Mouse (Mus musculus): ENCODE measurements around the gene Gm10160. TPM values are rescaled to one million over a fixed set of nuclear protein-coding genes. Genes with fewer than 3 reads are reported as not detected.

The Gm10160 gene
- polyA plus RNA-seq, 1 experiment from 2014 or later = not detected

DNA sequence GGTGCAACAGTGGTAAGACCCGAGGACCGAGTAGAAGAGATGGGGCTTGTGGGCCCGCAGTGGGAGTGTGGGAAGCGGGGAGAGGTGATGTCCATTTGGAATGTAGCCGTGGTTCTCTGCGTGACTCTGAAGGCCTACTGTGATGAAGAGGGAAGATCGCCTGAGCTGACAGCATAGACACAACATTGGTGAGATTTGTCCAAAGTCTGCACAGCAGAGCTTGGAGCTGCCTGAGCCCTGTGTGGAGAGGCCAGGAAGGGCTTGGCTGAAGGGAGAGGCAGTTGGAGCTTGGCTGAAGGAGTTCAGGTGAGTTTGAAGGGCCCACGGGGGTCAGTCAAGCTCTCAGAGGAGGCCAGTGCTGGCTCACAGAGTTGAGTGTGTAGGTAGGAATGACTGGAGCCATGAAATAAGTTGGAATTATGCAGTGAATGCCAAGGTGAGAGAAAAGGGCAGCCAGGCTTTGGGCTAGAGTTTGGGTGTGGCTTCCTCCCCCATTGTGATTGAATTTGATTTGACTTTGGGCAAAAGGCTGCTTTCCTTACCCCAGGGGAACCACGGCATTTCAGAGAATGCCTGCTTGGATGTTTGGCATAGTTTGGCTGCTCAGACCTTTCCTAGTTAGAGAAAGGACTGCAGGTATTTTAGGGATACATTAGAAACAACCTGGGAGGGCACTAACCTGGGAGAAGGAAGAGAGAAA is 11.8 kb upstream of the Gm10160 start:
- no peak overlapping the region for H3K9ac ChIP-seq (replicated peaks)
- ATAC-seq (ENCODE audit: low FRiP score, low read depth) = no peak
- H3K4me1 ChIP-seq = no peaks in the 10 kb centered on the region
- H3K4me2 ChIP-seq (replicated peaks) = no peak overlapping the region
- 92% methylated on average over 9 of the region's 9 CpGs for WGBS
- no peak overlapping the region for H3K4me3 ChIP-seq
- no peaks in the 10 kb centered on the region for H3K9me3 ChIP-seq
- no peaks in the 10 kb centered on the region for H3K27me3 ChIP-seq
- H3K27ac ChIP-seq (replicated peaks) = no peak overlapping the region
- H3K36me3 ChIP-seq = no peaks in the 10 kb centered on the region

DNA sequence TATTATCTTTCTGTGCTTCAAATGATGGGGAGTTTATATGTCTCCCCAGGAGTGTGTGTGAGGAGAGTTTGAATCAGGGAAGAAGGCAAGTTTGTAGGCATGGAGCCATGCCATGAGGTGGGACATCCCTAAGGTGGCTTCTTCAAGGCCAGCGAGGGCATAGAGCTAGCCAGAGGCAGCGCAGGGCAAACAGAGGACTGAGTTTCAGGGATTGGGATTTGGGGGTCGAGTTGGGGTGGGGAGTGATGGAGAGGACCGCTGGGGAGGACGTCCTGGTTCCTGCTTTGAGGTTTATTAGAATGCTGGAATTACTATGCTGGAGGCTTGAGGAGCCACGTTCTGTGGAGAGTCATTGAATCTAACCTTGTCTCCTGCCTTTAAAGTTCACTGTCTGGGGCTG is 10.3 kb upstream of the Gm10160 start:
- no peak overlapping the region for H3K27ac ChIP-seq (replicated peaks)
- no peaks in the 10 kb centered on the region for H3K9me3 ChIP-seq
- no peaks in the 10 kb centered on the region for H3K4me1 ChIP-seq
- no peak overlapping the region for H3K4me2 ChIP-seq (replicated peaks)
- no peak for ATAC-seq (ENCODE audit: low FRiP score, low read depth)
- WGBS = 94% methylated on average over 6 of the region's 6 CpGs
- H3K9ac ChIP-seq (replicated peaks) = no peak overlapping the region
- H3K36me3 ChIP-seq = no peaks in the 10 kb centered on the region
- no peak overlapping the region for H3K4me3 ChIP-seq
- 0 out of 2 replicates have a peak, but pooled peaks cover 10% of the 10 kb centered on the region for H3K27me3 ChIP-seq

DNA sequence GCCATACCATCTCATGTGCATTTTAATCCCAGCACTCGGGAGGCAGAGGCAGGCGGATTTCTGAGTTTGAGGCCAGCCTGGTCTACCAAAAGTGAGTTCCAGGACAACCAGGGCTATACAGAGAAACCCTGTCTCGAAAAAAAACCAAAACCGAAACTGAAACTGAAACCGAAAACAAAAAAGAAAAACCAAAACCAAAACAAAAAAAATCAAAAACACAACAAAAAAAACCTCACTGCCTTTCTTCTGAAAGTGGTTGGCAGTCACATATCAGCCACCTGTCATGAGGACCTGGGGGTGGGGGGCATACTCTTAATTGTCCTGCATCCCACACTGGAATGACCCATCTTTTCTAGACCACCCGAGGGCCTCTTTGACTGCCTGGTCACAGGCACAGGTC is 9.0 kb upstream of the Gm10160 start:
- no peaks in the 10 kb centered on the region for H3K9me3 ChIP-seq
- H3K27ac ChIP-seq (replicated peaks) = no peak overlapping the region
- no peaks in the 10 kb centered on the region for H3K36me3 ChIP-seq
- 91% methylated on average over 6 of the region's 6 CpGs for WGBS
- no peak overlapping the region for H3K4me2 ChIP-seq (replicated peaks)
- no peak for ATAC-seq (ENCODE audit: low FRiP score, low read depth)
- no peak overlapping the region for H3K4me3 ChIP-seq
- H3K27me3 ChIP-seq = peaks cover 24% of the 10 kb centered on the region; the same call in 1 of the 2 replicates
- H3K9ac ChIP-seq (replicated peaks) = no peak overlapping the region
- peaks cover 1% of the 10 kb centered on the region; the same call in 1 of the 2 replicates for H3K4me1 ChIP-seq

DNA sequence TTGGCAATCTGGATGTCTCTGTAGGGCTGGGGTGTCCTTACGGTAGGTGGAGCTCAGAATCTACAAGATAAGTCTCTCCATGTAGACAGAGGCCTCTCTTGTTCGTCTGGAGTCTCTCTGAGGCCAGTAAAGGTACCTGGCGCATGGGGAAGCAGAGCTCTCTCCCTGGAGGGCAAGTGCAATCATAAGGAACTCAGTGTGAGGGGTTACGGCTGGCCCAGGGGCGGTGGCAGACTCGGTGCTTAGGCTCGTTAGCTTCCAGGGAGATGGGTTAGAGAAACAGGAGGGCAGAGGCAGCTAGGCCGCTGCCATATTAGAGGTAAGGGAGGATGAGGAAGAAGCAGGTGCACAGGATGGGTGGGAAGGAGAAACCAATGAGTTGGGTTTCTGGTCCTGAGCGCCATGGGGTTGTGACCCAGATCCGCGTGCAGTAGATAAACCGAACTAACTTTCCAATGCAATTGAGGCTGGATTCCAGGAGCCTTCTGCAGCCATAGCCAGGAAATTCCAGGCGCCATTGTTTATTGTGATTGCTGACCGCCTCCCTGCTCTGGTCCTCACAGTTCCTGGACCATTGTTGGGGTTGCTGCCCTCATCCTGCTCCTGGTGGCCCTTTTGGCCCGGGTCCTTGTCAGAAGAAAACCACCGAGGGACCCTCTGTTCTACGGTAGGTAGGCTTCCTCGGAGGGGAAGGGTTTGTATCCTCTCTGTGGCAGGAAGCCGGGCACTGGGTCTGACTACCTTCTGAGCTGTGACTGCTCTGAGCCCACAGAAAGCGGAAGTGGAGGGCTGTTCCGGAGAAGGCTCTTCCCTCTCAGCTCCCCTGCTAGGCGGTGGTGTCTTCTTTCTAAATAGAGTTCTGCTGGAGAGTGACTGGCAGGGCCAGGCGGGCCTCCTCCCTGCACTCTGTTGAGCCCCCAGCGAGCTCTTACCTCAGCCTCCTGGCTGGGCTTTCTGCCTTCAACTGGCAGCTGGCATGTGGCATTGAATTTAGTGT is 7.3 kb upstream of the Gm10160 start:
- no peak for ATAC-seq (ENCODE audit: low FRiP score, low read depth)
- 73% methylated on average over 24 of the region's 24 CpGs for WGBS
- H3K27ac ChIP-seq (replicated peaks) = no peak overlapping the region
- no peak overlapping the region for H3K4me2 ChIP-seq (replicated peaks)
- H3K9me3 ChIP-seq = no peaks in the 10 kb centered on the region
- H3K9ac ChIP-seq (replicated peaks) = no peak overlapping the region
- H3K36me3 ChIP-seq = no peaks in the 10 kb centered on the region
- H3K4me3 ChIP-seq = no peak overlapping the region
- peaks cover 41% of the 10 kb centered on the region for H3K27me3 ChIP-seq
- peaks cover 12% of the 10 kb centered on the region for H3K4me1 ChIP-seq

DNA sequence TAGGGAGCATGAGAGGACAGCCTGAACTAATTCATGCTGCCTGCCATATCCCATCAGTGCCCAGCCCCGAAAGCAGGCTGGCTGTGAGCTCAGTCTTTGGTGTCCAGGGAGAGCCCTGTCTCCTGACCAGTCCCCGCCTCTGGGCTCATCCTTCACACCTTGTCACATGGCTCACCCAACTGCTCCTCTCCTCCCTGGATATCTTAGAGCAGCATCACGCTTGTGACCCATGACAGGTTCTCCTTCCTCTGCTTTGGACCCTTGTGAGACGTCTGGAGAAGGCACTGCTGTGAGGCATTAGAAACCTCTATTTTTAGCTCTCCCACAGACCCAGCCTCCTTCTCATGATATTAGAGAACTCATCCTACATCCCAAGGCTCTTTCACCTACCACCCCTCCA is 6.3 kb upstream of the Gm10160 start:
- Histone ChIP-seq H3K9me3 (no peaks in the 10 kb centered on the region), H3K9ac (replicated peaks) (no peak overlapping the region), H3K36me3 (no peaks in the 10 kb centered on the region), H3K4me2 (replicated peaks) (no peak overlapping the region), H3K4me3 (no peak overlapping the region), H3K27me3 (peaks cover 50% of the 10 kb centered on the region), H3K4me1 (peaks cover 12% of the 10 kb centered on the region), H3K27ac (replicated peaks) (no peak overlapping the region)
- 75% methylated on average over 4 of the region's 4 CpGs for WGBS
- ATAC-seq (ENCODE audit: low FRiP score, low read depth) = no peak

DNA sequence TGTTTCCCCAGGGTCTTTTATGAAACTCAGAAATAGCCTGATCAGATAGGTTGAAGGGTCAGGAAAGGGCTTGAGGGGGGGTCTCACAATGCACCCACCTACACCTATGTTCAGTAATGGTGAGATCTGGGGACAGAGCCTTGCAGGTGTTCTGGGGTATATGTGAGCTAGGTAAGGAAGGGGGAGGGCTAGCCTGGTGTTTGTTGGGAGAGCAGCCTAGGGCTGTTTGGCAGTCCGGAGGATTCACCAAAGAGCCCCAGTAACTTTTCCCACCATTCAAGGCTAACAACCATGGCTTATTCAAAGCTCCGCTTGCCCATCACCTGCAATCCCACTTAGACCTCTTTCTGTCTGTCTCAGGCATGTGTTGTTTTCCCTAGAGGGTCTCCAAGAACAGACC is 5.9 kb upstream of the Gm10160 start:
- ATAC-seq (ENCODE audit: low FRiP score, low read depth) = no peak
- H3K4me1 ChIP-seq = peaks cover 12% of the 10 kb centered on the region
- H3K9ac ChIP-seq (replicated peaks) = no peak overlapping the region
- no peaks in the 10 kb centered on the region for H3K9me3 ChIP-seq
- no peaks in the 10 kb centered on the region for H3K36me3 ChIP-seq
- WGBS = 94% methylated on average over 2 of the region's 2 CpGs
- no peak overlapping the region for H3K27ac ChIP-seq (replicated peaks)
- peaks cover 52% of the 10 kb centered on the region for H3K27me3 ChIP-seq
- H3K4me2 ChIP-seq (replicated peaks) = no peak overlapping the region
- H3K4me3 ChIP-seq = no peak overlapping the region

DNA sequence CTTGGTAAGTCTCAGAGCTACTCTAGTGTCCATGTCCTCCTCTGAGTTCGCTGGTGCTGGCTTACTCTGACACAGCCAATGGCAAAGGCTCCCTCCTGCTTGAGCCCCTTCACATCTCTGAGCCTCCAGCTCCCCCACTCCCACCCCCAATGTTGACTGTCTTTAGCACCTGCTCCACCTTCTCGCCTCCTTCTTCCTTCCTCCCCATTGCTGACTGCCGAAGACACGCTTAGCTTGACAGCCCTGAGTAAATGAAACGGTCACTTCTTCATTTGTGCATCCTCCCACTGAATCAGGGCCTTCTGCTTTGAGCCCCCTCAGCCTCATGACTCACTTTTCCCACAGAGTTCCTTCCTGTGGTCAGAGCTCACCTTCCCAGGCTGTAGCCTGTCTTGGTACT is 5.4 kb upstream of the Gm10160 start:
- Histone ChIP-seq H3K4me1 (peaks cover 12% of the 10 kb centered on the region), H3K4me2 (replicated peaks) (no peak overlapping the region), H3K27ac (replicated peaks) (no peak overlapping the region), H3K27me3 (peaks cover 52% of the 10 kb centered on the region), H3K36me3 (no peaks in the 10 kb centered on the region), H3K4me3 (no peak overlapping the region), H3K9me3 (no peaks in the 10 kb centered on the region), H3K9ac (replicated peaks) (no peak overlapping the region)
- WGBS = 72% methylated on average over 5 of the region's 5 CpGs
- ATAC-seq (ENCODE audit: low FRiP score, low read depth) = no peak

DNA sequence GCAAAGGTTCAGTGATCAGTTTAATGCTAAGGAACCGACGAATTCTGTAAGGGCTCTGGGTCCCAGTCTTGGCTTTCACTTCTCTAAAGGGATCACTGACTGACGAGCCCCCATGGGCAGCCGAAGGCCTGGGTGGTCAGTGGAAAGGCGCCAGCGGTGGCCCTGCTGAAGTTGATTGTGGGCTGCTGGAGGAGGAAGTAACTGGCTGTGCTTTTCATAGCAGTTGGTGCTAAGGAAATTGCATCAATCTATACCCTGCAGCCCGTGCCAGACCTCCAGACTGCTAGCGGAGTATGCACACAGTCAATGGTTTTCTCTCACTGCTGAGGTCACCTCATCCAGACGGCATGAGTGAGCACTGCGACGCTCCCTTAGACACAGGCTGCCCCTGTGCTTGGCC is 4.5 kb upstream of the Gm10160 start:
- Histone ChIP-seq H3K4me3 (peak overlapping the region; percentile 61; the same call in 1 of the 2 replicates), H3K4me2 (replicated peaks) (peak overlapping the region; percentile 97), H3K4me1 (peaks cover 12% of the 10 kb centered on the region), H3K27ac (replicated peaks) (no peak overlapping the region), H3K36me3 (no peaks in the 10 kb centered on the region), H3K9me3 (no peaks in the 10 kb centered on the region), H3K9ac (replicated peaks) (no peak overlapping the region), H3K27me3 (peaks cover 52% of the 10 kb centered on the region)
- 52% methylated on average over 11 of the region's 11 CpGs for WGBS
- ATAC-seq (ENCODE audit: low FRiP score, low read depth) = no peak

DNA sequence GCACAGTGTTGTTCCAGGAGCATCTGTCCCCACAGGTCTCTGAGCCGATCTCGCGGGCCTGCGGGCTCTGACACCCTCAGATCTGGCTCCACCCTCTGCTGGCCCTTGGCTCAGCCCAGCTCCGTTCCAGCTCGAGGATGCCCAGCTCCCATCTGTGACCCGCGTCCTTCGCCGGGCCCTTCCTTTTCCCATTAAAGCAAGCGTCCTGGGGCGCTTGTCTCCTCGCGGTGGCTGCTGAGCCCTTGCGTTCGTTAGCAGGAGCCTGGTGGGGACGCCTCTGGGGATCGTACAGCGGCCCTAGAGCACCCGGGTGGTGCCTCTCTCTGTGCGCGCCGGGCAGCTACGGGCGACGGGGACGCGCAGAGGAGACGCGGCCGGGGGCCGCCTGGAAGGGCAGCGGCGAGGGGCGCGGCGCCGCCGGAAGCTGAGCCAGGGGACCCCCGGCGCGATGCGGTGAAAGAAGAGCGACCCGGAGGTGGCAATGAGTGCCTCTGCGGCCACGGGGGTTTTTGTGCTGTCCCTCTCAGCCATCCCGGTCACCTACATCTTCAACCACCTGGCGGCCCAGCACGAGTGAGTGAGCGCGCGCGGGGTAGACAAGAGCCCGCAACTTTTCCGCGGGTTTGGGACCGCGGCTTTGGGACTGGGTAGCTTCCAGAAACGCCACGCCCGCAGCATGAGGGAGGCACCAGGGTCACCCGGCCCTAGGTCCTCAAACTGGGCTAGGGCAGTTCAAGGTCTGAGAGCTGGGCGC is 3.6 kb upstream of the Gm10160 start, which contains the start of gene Tm6sf1:
Tm6sf1 (plus strand) TSS at position 34 of the 754 bp plus-strand sequence.
- peak within 1 kb of the TSS; percentile 61 for H3K4me3 ChIP-seq
- peak within 1 kb of the TSS; percentile 97 for H3K4me2 ChIP-seq (replicated peaks)
- peaks cover 21% of the 10 kb centered on the region for H3K4me1 ChIP-seq
- H3K36me3 ChIP-seq = no peaks in the 10 kb centered on the region
- no peaks in the 10 kb centered on the region for H3K9me3 ChIP-seq
- peak within 1 kb of the TSS; percentile 69 for H3K9ac ChIP-seq (replicated peaks)
- H3K27ac ChIP-seq (replicated peaks) = no peak within 1 kb of the TSS
- WGBS = under 1% methylated on average over 64 of the region's 64 CpGs
- H3K27me3 ChIP-seq = peaks cover 52% of the 10 kb centered on the region
- peak; percentile 79 for ATAC-seq (ENCODE audit: low FRiP score, low read depth)

DNA sequence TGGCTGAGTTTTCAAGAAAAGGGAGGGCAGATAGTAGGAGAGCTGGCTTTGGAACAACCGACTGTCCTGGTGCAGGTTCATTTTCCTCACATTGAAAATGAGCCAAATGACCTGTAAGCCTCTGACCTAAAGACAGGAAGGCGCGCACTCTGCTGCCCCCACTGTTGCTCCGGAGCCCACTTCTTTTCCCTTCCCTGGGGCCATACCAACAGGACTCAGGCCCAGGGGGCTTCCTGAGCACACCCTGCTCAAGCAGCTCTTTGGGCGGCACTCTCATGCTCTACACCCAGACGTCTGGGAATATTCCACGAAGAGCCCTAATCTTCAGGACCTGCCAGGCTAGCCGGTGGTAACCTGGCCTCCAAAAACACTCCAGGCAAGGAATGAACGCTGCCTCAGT is 2.6 kb upstream of the Gm10160 start:
- H3K27me3 ChIP-seq = peaks cover 52% of the 10 kb centered on the region
- H3K27ac ChIP-seq (replicated peaks) = no peak overlapping the region
- no peak for ATAC-seq (ENCODE audit: low FRiP score, low read depth)
- H3K9ac ChIP-seq (replicated peaks) = no peak overlapping the region
- peak overlapping the region; percentile 97 for H3K4me2 ChIP-seq (replicated peaks)
- peaks cover 21% of the 10 kb centered on the region for H3K4me1 ChIP-seq
- H3K4me3 ChIP-seq = 0 out of 2 replicates have a peak overlapping the region, but pooled peaks have one; percentile 61
- 6% methylated on average over 9 of the region's 9 CpGs for WGBS
- H3K36me3 ChIP-seq = no peaks in the 10 kb centered on the region
- H3K9me3 ChIP-seq = no peaks in the 10 kb centered on the region

DNA sequence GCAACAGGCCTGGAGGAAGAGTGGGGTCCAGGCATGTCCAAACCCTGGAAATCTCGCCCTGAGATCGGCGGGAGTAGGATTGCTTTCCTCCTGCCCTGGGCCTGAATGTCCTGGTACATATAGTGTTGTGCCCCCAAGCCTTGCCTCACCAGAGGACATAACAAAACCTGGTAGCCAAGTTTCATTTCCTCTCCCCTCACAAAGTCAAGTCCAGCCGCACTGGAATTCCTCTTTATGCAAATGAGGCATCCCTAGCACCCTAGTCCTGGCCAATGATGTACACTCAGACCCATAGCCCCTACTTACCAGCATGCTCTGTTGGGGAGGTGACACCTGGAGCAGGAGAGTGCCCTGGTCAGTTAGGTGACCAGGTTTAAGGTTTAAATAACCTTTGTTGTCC is 627 bp upstream of the Gm10160 start:
- Histone ChIP-seq H3K9ac (replicated peaks) (no peak overlapping the region), H3K36me3 (no peaks in the 10 kb centered on the region), H3K4me2 (replicated peaks) (no peak overlapping the region), H3K4me3 (no peak overlapping the region), H3K27me3 (peaks cover 45% of the 10 kb centered on the region), H3K27ac (replicated peaks) (no peak overlapping the region), H3K9me3 (no peaks in the 10 kb centered on the region), H3K4me1 (peaks cover 21% of the 10 kb centered on the region)
- 78% methylated on average over 4 of the region's 4 CpGs for WGBS
- ATAC-seq (ENCODE audit: low FRiP score, low read depth) = no peak

Data from midbrain, embryonic 12.5 days (tissue).